Mouse (Mus musculus) kidney, adult 2 months (tissue): Measurements from ENCODE around the gene Rnf214. TPM values are rescaled to one million over a fixed set of nuclear protein-coding genes. Genes with fewer than 3 reads are reported as not detected.
A peak's percentile ranks its signal among the peaks of the same experiment; 100 is the strongest.

Experiments used
- DNase-seq: peaks from one replicate; pipeline ENCODE4 v3.0.0; 2021
- H3K27ac ChIP-seq: fragments of 200-500 bp; 2 replicates; pipeline ENCODE4 v1.5.1; 2012; ENCODE audit warnings: low read depth, low read length, control low read depth, inconsistent platforms; ENCODE audit not compliant: insufficient read depth
- H3K27me3 ChIP-seq: fragments of 200-500 bp; replicated peaks from 2 replicates; pipeline ENCODE4 v1.6.1; 2012; ENCODE audit warnings: mild to moderate bottlenecking, moderate library complexity, low read length, inconsistent platforms; ENCODE audit not compliant: control insufficient read depth, insufficient read depth
- H3K36me3 ChIP-seq: fragments of 200-500 bp; 2 replicates; pipeline ENCODE4 v1.6.1; 2012; ENCODE audit warnings: mild to moderate bottlenecking, moderate library complexity, low read length, inconsistent platforms; ENCODE audit not compliant: control insufficient read depth, insufficient read depth
- H3K4me1 ChIP-seq: fragments of 200-500 bp; 2 replicates; pipeline ENCODE4 v1.6.1; 2011; ENCODE audit warnings: low read length; ENCODE audit not compliant: control insufficient read depth, insufficient read depth
- H3K4me3 ChIP-seq: fragments of 200-500 bp; 2 replicates; pipeline ENCODE4 v1.5.1; 2011; ENCODE audit warnings: mild to moderate bottlenecking, low read depth, low read length, control low read depth; ENCODE audit not compliant: insufficient read depth
- CTCF ChIP-seq: fragments of 200-500 bp; conservative IDR thresholded peaks from 2 replicates; pipeline ENCODE4 v1.5.1; 2011; ENCODE audit warnings: low read depth, mild to moderate bottlenecking, control low read depth, low read length, moderate library complexity, mixed read lengths; ENCODE audit not compliant: insufficient read depth, insufficient read length
- POLR2A ChIP-seq: fragments of 200-500 bp; IDR thresholded peaks from one replicate; pipeline ENCODE4 v1.6.1; 2011; ENCODE audit warnings: low read depth, low read length, control low read depth
- WGBS: fragments of 180-500 bp; shearing (Covaris S2); methylation state at CpG from one replicate; pipeline ENCODE4 v1.1.7; 2018; 5-methylcytosine and 5-hydroxymethylcytosine counted together
- polyA plus RNA-seq: library from polyadenylated mRNA; depleted of rRNA; stranded (reverse); fragments of >200 nt; gene quantifications from 2 replicates; pipeline ENCODE4 v1.2.3, GENCODE M21; 2012

Rnf214 gene
- polyA plus RNA-seq, 1 experiment = 17.0 TPM

DNA sequence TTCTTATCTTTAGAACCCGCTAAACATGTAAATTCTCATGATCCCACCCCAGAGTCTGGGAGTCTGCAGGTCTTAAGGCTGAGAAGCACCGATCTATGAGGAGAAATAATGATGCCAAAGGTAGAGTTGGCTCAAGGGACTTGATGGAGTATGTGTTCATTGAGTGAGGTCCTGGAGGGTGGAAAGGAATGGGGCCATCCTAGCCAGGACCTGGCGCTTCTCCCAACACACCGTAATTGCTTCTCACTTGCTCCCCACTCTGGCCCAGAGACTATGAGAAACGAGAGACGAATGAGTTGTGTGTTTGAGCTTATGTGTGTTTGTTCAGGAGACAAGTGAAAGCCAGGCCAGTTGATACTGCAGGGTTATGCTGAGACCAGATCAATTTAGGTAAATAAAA is 65.3 kb downstream of the Rnf214 start:
- peaks cover 9% of the 10 kb centered on the region for H3K4me1 ChIP-seq
- DNase-seq = no peak
- H3K27ac ChIP-seq = no peak overlapping the region
- no peak overlapping the region for H3K4me3 ChIP-seq
- 77% methylated on average over 6 of the region's 6 CpGs for WGBS
- H3K27me3 ChIP-seq = no peaks in the 10 kb centered on the region
- H3K36me3 ChIP-seq = no peaks in the 10 kb centered on the region
- no peak for TF ChIP-seq CTCF
- no peak for TF ChIP-seq POLR2A

DNA sequence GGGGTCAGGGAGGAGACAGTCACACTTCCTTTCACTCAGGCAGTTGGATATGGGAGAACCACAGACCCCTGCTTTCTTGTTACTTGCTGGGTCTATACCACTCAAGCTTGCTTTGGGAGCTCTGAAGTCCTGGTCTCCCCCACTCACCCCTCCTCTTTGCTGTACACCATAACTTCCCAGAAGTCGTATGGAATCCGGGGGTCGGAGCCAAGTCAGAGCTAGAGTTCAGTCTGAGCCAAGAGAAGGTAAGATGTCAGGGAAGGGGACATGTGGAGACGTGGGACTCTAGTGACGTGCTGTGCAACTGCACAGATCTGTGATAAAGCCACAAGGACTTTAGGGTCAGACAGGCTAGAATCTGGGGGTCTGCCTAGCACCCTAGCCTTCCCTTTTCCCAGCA is 66.4 kb downstream of the Rnf214 start:
- Histone ChIP-seq H3K27ac (peak overlapping the region; percentile 58), H3K4me3 (peak overlapping the region; percentile 84), H3K36me3 (no peaks in the 10 kb centered on the region), H3K27me3 (no peaks in the 10 kb centered on the region), H3K4me1 (peaks cover 9% of the 10 kb centered on the region)
- TF ChIP-seq POLR2A = no peak
- no peak for TF ChIP-seq CTCF
- no peak for DNase-seq
- WGBS = 39% methylated on average over 5 of the region's 5 CpGs

DNA sequence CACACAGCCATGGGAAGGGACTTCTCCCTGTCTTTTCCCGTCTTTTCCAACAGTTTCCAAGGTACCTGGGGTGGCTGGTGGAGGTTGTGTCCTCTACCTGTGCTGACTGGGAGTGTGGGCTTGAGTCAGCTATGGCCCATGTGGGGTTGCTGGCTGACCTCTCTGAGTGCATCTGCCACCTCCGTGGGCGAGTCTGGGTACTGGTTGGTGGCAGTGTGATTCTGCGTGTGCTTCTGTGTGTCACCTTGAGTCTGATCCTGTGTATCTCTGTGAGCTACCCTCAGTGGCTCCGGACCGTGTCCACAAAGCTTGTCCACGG is 66.8 kb downstream of the Rnf214 start:
- peaks cover 9% of the 10 kb centered on the region for H3K4me1 ChIP-seq
- H3K27me3 ChIP-seq = no peaks in the 10 kb centered on the region
- TF ChIP-seq CTCF (no peak), POLR2A (no peak)
- no peak for DNase-seq
- H3K27ac ChIP-seq = peak overlapping the region; percentile 58
- H3K36me3 ChIP-seq = no peaks in the 10 kb centered on the region
- WGBS = 51% methylated on average over 7 of the region's 7 CpGs
- H3K4me3 ChIP-seq = peak overlapping the region; percentile 84

DNA sequence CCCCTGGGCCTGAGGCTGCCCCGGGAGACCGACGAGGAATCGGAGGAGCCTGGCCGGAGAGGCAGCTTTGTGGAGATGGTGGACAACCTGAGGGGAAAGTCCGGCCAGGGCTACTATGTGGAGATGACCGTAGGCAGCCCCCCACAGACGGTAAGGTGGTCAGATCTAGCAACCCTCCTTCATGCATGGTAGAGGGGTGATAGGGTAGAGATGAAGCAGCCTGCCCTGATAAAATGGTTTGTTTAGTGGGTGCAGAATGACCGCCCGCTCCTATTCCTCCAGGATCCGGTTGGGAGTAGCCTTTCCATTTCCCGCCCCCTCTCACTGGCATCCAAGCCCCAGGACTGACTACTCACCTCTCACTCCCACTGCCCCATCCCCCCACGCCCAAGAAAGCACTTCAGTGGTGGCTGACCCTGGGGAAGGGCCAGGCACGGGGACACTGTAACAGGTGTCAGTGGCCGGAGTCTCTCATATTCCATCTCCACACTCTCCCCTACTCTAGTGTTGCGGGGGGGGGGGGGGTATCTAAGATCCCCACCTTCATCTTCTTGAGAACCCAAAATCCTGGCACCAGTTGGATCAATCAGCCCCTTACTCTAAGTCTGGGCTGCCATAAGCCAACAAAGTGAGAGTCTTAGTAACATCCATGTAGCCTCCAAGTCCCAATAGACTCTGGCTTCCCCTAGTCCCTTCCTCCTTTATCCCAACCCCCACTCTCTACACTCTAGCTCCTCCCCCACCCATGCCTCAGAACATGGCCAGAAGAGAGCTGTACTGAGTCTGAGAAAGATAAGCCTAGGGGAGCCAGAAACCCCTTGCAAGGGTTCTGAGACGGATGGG is 67.4 kb downstream of the Rnf214 start:
- peak; percentile 12 for DNase-seq
- Histone ChIP-seq H3K27me3 (no peaks in the 10 kb centered on the region), H3K36me3 (no peaks in the 10 kb centered on the region), H3K27ac (peak overlapping the region; percentile 58), H3K4me3 (peak overlapping the region; percentile 84), H3K4me1 (peaks cover 9% of the 10 kb centered on the region)
- WGBS = 6% methylated on average over 17 of the region's 17 CpGs
- TF ChIP-seq POLR2A (no peak), CTCF (no peak)

DNA sequence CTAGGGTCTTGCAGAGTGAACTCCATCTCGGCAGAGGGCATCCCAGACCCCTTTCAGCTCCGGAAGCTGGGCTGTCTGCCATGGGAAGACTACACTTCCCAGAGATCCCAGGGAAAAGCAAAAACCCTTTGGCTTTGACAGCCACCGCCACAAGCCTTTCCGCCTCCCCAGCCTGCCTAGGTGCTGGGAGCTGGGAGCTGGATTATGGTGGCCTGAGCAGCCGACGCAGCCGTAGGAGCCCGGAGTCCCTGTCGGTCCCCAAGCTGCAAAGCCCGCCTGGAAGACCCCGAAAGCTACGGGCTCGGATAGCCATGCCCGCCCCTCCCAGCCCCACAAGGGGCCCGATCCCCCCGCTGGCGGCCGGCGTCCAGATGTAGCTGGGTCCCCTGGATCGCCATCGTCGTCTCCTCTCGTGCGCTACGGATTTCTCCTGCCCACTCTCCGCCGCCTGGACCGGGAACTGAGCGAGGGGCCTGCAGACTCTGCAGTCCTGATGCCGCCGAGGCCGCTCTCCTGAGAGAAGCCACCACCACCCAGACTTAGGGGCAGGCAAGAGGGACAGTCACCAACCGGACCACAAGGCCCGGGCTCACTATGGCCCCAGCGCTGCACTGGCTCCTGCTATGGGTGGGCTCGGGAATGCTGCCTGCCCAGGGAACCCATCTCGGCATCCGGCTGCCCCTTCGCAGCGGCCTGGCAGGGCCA is 68.1 kb downstream of the Rnf214 start, which contains the start of gene Bace1:
Bace1 (plus strand) TSS at position 147 of the 705 bp plus-strand sequence.
- H3K27ac ChIP-seq = peak within 1 kb of the TSS; percentile 14; the same call in 1 of the 2 replicates
- WGBS = 1% methylated on average over 40 of the region's 40 CpGs
- peak within 1 kb of the TSS; percentile 84 for H3K4me3 ChIP-seq
- TF ChIP-seq CTCF (peak; percentile 25; the same call in 1 of the 2 replicates), POLR2A (peak; percentile 60)
- no peaks in the 10 kb centered on the region for H3K27me3 ChIP-seq
- no peaks in the 10 kb centered on the region for H3K36me3 ChIP-seq
- peaks cover 9% of the 10 kb centered on the region for H3K4me1 ChIP-seq
- peak; percentile 89 for DNase-seq

DNA sequence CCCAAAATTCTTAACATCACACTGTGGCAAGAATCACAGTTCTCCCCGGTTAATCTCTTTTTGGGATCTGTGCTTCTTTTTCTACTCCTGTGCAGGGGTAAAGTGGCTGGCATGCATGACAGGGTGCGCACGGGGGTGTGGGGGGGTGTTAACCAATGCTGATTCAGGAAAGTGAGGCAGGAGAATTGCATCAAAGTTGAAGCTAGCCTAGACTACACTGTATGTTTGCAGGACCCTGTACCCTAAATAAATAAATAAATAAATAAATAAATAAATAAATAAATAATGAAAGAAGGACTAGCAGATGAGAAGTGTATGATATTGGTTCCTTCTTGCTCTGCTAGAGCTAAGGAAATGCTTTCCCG is 68.7 kb downstream of the Rnf214 start:
- Histone ChIP-seq H3K27ac (no peak overlapping the region), H3K4me3 (peak overlapping the region; percentile 84), H3K4me1 (peaks cover 9% of the 10 kb centered on the region), H3K27me3 (no peaks in the 10 kb centered on the region), H3K36me3 (no peaks in the 10 kb centered on the region)
- no peak for DNase-seq
- WGBS = 14% methylated on average over 4 of the region's 4 CpGs
- TF ChIP-seq CTCF (no peak), POLR2A (no peak)

DNA sequence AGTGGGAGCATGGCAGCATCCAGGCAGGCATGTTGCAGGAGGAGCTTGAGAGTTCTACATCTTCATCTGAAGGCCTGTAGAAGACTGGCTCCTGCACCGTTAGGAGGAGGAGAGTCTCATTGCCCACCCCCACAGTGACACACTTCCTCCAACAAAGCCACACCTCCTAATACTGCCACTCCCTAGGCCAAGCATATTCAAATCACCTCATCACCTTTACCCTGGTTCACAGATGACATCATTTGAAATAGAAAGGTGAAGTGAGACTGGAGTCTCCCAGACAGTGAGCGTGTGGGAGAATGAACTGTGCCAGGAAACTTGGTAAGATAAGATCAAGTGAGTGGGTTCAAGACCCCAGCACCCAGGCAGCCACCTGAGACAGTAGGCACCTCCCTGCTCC is 73.2 kb downstream of the Rnf214 start:
- Histone ChIP-seq H3K36me3 (no peaks in the 10 kb centered on the region), H3K27ac (no peak overlapping the region), H3K4me3 (no peak overlapping the region), H3K4me1 (no peaks in the 10 kb centered on the region), H3K27me3 (no peaks in the 10 kb centered on the region)
- 80% methylated on average over 2 of the region's 2 CpGs for WGBS
- DNase-seq = no peak
- TF ChIP-seq CTCF = no peak
- TF ChIP-seq POLR2A = no peak
